Mouse (Mus musculus): ENCODE measurements around the gene Gabbr2.

GRCm38 (mm10) chr4:46904129-46904528 lies 87.5 kb downstream of the Gabbr2 start:
- peak; percentile 39; the same call in 2 of the 3 replicates for TF ChIP-seq TAL1 (IDR thresholded peaks at IDR 0.05; ENCODE audit: low read length)
- no peak for TF ChIP-seq GATA1 (IDR thresholded peaks at IDR 0.05; ENCODE audit: low read length)

Data from erythroblast, embryonic 14.5 days (primary cell).